Mouse (Mus musculus) stomach, postnatal 0 days (tissue): ENCODE data around the gene Snx29.

ENCODE experiments used
- CTCF ChIP-seq: IDR thresholded peaks from 2 replicates; pipeline ENCODE4 v1.5.1; 2016; ENCODE audit warnings: antibody characterized with exemption, low read depth, mild to moderate bottlenecking, moderate library complexity
- EP300 ChIP-seq: optimal IDR thresholded peaks from 2 replicates; pipeline ENCODE3; 2016; ENCODE audit warnings: antibody characterized with exemption

DNA sequence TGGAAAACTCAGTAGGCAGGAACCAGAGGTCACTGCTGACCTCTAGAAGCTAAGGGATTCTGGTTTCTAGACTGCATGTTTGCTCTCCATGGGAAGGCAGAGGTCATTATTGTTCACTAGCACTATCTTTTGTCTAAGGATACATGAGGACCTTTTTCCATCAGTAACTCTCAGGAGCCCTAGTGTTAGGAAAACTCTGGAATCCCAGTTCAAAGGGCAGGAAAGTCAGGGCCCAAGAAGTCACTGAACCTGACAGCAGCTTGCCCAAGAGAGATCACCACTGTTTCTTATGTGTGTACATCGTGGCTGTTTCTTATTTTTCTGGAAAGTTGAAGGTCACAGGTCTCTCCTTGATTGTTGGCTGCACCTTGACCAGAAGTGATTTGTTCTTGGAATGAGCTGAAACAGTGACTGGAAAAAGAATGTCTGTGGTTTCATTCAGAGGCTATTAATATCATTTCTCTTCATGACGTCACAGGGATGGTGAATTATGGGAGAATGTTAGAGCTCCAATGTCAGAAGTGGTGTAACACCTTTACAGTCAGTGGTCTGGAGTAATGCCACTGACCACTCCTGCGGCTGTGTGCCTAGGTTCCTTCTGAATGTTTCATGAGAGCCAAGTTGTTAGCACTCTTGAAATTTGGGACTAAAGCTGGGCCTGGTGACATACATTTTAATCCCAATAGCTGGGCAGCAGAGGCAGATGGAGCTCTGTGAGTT, 7.5 kb downstream of the Snx29 start:
- TF ChIP-seq CTCF (no peak), EP300 (no peak)
